Mouse (Mus musculus): Measurements from ENCODE around the gene Paqr7.
"Not testable (repeated sequence)": the region's sequence is repeated elsewhere in the genome, so short reads cannot be mapped to it uniquely, and the experiment has no call there.

Paqr7 gene

DNA sequence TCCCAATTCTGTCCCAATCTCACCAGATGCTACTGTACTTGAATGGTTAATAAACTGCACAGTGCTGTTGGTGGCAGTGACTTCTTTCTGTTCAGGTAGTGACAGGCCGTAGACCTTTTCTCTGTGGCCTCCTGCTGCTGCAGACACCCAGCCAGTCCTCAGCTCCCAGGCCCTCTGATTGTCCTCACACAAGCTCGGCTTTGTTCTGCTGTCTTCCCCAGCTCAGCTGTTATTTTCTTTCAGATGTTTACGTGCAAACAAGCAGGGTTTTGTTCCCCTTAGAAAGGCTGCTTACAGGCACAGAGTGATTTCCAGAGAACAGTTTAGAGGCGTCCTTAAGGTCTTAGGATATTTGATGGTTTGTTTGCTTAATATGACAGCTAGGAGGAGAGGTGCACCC is 22.7 kb upstream of the Paqr7 start:
- DNase-seq (ENCODE audit: low spot score): no peak

DNA sequence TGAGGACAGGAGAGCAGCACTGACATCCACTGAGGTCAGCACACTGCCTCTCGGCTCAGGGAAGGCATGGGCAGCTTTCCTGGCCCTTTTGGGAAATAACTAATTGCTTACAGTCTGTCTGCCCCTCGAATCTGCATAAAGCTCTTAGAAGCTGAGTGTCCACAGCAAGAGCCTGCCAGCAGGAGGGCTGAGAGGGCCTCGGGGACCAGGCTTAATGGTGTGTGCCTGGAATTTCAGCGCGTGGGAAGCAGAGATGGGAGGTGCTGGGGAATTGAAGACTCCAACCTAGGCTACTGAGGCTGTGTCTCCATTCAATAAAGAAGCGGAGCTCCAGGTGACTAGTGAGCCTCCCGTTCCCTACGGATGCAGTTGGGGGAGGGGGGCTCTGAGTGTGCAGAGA is 22.3 kb upstream of the Paqr7 start:
- DNase-seq (ENCODE audit: low spot score): no peak

DNA sequence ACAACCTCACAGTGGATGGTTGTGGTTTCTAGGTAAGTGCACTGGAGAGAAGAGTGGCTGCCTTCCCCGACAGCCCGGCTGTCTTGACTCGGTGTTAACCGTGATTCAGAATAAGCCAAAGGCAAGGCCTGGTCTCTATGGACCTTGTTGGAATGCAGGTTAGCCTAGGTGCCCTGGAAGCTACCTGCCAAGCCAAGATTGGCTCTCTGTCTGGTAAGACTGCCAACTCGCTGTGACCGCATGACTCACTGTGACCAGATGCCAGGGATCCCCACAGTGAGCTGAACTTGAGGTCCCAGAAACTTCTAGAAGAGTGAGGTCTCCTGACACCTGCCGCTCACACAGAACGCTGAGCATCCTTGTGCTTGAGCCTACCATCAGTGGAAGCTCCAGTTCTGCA is 19.6 kb upstream of the Paqr7 start:
- no peak for DNase-seq (ENCODE audit: low spot score)

DNA sequence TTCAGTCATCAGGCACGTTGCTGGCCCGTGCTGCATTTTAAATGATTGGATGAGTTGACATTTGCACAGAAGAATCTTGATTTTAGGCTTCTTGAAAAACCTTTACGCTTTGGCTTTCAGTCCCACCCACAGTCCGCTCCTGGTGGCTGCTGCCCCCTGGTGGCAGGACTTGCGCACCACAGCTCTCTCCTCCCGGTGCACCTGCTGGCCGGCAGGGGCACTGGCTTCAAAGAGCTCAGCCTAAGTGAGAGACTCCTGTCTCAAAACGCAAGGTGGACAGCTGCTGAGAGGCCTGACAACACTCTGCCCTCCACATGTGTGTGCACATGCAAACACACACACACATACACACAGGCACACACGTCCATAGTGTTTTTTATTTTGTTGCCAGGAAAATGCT is 18.5 kb upstream of the Paqr7 start:
- DNase-seq (ENCODE audit: low spot score): peak; percentile 93

DNA sequence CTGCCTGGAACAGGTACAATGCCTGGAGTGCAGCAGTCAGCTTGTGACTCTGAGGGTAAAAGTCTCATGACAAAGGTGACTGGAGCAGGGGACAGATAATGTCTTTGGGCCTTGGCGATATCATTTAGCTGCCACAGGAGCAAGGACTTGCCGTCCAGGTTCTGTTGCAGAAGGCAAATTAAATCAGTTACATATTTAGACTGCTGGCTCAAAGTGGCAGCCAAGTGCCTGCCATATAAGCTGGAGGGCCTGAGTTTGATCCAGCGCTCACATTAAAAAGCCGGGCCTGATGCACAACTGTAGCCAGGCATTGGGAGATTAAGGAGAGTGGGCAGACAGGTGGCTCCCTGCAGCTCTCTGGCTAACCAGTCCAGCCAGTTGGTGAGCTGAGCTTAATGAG is 16.7 kb upstream of the Paqr7 start:
- DNase-seq (ENCODE audit: low spot score): no peak

DNA sequence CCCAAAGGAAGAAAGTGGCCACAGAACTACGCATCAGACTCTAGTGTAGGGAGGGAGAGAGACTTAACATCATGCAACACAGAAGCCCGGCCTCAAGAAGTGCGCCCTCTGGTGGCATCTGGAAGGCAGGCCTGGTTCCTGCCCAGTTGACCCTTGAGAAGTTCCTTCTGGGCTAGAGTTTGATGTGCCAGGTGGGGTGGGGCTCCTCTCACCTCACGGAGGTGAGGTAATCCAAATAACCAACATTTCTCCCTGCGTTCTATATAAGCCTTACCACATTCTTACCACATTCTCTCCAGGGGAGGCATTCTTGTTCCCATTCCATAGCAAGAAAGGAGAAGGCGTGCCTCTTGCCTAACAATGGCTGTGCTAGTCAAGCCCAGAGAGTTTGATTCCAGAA is 15.6 kb upstream of the Paqr7 start:
- DNase-seq (ENCODE audit: low spot score): peak; percentile 77

DNA sequence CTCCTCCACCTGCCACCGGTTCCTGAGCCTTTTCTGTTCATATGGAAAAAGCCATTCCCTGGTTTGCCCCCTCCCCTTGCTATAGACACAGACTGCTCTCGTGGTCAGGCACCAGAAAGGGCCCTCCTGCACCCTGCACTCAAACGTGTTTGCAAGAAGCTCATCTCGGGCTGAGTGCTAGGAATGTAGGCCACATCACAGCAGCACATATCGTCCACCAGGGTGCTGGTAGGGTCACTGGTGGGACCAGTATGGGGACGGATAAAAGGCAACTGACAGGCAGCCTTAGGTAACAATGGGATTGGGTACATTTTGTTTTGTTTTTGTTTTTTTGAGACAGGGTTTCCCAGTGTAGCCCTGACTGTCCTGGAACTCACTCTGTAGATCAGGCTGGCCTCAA is 15.2 kb upstream of the Paqr7 start:
- DNase-seq (ENCODE audit: low spot score): no peak

DNA sequence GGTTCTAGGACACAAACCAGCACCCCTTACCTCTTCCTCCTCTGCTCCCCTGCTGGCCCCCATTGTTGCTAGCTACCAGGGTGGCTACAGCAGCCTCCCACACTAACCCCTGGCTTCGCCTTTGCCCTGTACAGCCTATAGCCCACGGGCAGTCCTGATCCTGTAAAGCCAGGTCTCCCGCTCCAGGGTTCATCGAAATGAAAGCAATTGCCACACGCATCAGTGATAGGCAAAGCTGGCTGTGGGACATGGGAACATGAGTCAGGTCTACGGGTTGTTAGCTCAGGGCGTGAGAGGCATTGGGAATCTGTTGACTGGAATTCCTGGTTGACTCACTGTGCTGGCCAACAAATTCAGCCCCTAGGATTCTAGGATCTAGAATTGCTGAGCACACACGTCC is 14.1 kb upstream of the Paqr7 start:
- DNase-seq (ENCODE audit: low spot score): peak; percentile 28

DNA sequence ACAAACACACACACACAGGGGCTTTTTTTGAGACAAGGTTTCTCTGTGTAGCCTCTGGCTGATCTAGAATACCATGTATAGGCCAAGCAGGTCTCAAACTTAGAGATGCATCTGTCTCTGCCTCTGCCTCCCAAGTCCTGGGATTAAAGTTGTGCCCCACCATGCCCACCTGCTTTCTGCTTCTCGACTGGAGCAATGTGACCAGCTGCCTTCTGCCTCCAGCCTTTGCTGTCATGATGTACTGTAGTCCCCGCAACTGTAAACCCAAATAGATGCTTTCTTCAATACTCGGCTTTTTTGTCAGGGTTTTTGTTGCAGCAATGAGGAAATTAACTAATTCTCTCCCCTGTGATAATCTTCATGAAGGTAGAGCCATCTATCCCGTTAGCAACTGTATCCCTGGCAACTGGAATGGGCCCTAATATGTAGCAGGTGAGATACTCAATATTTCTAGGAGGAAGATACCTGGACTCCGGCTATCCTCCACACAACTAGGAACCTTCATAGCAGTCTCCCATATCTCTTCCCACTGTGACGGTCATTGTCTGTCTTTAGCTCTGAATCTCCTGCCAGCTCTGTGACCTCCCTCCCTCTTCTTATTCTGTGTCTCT is 13.3 kb upstream of the Paqr7 start:
- no peak for DNase-seq (ENCODE audit: low spot score)

DNA sequence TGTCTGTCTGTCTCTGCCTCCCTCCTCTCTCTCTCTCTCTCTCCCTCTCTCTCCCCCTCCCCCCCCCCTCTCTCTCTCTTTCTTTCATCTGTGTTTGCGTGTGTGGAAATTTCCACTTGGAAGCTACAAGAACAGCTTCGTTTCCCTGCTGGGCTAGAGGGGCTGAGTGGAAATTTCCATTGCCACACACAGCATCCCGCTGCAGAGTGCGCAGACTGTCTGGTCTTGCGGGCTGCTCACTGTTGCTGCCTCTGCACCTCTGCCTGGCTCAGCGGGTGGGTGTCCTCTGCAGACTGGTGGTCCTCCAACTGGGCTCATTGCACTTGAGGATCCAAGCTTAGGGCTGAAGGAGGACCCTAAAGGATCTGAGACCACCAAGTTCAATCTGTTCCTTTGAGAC is 12.8 kb upstream of the Paqr7 start:
- DNase-seq (ENCODE audit: low spot score): peak; percentile 48

DNA sequence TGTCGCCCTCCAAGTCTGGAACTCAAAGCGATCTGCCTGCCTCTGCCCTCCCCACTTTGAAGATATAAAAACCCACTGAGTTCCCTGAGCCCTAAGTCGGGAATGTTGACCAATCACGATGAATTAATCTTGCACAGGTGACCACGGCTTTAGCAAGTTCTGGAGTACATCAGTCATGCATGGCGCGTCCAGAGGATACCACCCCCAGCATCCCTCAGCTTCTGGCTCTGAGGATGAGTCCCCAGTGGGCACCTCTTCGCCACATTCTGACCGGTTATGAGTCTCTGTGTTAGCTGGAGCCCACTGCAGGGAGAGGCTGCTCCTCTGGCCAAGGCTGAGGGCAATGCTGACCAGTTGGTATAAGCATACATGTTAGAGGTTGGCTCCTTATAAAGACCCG is 12.3 kb upstream of the Paqr7 start:
- DNase-seq (ENCODE audit: low spot score): no peak

DNA sequence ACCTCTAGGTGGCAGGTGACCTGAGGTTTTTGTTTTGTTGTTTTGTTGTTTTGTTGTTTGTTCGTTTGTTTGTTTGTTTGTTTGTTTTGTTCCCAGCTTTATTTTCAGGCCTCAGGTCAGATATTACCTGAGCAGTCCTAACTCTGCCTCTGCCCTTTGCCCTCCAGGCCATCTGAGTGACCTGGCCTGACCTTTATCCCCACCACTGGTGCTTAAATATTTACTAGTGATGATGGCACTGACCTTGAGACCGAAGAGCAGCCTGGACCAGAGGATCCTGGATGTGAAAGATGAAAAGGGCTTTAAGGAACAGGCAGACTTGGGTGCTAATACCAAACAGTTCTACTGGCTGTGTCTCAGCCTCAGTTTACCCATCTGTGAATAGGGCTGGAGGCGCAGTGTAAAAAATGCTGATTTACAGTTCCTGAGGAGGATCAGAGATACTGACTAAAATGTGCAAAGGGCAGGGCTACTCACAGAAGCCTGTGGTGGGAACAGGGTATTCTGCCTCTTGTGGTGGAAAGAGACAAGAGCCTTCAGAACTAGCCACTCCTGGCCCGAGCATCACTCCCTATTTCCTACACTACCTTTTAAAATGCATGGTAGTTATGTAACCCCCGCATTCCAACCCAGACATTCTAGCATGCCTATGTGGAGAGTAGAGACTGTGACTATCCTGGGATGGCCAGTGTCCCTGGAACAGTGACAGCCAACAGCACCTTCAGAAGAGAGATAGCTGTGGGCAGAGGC is 11.2 kb upstream of the Paqr7 start:
- no peak for DNase-seq (ENCODE audit: low spot score)

DNA sequence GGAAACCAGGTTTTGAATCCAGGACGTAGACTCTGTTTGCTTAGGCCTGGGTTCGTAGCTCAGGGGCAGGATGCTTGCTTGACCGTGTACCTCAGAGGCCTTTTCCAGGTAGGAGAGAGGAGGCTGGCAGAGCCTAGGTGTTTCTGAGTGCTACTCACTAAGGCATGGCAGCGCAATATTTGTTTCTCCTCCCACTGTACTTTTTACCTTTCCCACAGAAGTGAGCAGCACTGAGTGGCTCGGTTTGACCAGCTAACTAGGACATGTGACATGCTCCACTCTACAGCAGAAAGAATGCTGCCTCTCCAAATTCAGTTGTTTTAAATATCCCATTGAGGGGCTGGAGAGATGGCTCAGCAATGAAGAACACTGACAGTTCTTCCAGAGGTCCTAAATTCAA is 8.3 kb upstream of the Paqr7 start:
- DNase-seq (ENCODE audit: low spot score): no peak

DNA sequence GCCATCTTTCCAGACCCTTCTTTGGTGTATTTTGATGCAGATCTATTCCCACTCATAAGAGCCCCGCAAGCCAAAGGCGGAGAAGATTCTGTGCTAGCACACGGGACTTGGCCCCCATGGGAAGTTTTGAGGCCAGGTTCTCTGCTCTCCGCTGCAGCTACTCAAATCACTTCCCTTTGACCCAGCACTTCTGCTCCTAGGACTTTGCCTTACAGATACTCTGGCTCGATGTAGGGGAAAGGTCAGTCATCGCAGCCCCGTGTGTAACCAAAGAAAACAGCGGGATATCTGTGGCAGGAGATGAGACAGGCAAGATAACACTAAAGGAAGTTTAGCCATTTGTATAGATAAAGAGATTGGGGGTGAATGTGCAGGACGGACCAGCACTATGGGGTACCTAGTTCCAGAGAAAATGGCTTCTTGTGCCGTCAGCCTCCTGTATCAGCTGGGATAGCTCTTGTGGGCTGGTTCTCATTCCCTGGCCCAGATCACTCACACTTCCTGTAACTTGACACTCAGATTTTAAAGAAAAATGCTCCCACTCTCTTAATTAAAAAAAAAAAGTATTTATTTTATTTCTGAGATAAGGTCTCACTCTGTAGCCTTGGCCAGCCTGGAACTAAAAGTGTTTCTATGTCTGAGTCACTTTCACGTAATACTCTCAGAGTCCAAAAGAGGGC is 6.4 kb upstream of the Paqr7 start:
- no peak for DNase-seq (ENCODE audit: low spot score)

DNA sequence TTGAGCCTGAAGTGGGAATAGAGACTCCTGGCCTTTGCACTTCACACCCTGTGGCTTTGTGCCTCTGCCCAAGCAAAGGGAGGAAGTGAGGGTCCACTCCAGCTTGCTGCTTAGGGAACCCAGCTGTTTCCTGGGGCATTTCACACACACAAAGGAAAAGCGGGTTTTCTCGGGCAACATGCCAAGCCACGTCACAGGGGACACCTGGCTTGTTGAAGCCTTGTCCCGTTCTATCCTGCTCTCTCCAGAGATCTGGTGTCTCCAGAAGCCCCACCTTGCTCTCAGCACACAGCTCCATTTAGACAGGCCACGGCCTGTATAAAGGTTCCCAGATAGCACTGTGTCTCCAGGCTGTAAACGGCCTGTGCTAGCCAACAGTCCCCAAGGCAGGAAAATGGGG is 4.8 kb upstream of the Paqr7 start:
- DNase-seq (ENCODE audit: low spot score): no peak

DNA sequence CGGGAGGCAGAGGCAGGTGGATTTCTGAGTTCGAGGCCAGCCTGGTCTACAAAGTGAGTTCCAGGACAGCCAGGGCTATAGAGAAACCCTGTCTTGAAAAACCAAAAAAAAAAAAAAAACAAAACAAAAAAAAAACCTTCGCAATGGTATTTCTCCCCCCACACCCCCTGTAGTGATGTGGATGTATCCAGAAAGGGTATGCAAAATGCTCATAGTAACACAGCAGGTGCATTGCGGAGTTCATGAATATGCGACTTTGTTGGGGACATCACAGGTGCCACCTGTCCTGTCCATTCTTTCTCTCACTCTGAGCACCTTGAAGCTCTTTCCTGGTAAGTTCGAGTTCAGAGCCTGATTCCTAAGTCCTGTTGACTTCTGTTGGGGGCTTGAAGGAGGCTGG is 2.3 kb upstream of the Paqr7 start:
- not testable (repeated sequence) for DNase-seq (ENCODE audit: low spot score)

DNA sequence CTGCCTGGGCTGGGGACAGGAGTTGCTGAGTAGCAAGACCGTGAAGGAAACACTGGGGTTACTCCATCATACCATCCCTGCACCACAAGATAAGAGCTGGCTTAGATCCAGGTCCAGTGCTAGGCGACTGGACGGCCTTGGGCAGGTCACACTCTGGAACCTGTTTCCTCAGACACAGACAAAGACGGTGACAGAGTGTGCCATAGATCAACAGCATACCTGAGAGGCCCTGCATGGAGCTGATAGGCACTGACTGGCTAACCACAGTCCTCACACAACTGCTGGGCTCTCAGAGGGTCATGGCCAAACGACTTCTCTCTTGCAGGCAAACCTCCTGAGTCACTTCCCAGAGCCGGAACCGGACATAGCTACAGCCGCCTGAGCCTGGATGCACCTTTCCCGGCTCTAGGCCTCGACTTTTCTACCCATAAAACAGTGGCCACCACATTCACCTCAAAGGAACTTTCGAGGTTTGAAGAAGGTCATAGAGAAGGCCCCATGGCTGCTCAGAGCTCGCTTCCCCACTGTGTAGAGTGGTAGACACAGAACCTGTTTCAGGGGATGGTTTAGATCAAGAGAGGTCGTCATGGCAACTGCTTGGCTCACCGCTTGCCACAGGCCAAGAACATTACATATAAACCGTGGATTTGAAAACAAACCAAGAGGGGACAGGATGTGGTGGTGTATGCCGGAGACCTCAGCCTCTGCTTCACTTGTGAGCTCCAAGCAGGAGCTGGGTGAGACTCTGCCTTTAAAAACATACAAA is 1.5 kb upstream of the Paqr7 start:
- peak; percentile 42 for DNase-seq (ENCODE audit: low spot score)

DNA sequence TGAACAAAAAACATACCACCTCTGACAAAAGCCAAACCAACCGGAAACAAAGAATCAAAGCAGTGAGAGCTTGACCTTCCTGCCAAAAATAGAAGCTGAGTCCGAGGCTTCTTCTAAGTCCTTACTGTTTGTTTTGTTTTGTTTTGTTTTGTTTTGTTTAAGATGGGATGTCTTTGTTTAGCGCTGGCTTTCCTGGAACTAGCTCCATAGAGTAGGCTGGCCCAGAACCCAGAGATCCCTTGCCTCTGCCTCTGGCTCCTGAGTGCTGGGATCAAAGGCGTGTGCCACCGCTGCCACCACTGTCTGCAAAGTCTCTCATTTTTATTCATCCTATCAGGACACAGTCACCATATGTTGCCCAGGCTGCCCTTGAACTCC is 962 bp upstream of the Paqr7 start:
- no peak for DNase-seq (ENCODE audit: low spot score)

DNA sequence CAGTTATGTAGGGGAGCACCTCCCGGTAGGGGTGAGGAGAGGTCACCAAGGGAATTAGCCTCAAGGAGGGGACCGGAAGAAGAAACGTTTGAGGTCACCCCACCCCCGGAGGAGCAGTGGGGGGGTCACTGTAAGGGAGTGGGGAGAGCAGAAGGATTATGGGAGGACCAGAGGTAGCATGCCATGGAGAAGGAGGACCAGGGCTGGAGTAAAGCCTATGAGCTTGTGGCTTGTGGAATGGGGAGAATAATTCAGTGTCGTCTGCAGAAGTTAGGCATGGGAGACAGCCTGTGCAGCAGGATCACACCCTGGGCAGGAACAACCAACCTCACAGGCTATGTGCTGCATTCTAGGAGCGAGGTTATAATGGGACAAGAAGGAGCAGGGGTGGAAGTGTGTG is 726 bp downstream of the Paqr7 start:
- DNase-seq (ENCODE audit: low spot score): peak; percentile 36

DNA sequence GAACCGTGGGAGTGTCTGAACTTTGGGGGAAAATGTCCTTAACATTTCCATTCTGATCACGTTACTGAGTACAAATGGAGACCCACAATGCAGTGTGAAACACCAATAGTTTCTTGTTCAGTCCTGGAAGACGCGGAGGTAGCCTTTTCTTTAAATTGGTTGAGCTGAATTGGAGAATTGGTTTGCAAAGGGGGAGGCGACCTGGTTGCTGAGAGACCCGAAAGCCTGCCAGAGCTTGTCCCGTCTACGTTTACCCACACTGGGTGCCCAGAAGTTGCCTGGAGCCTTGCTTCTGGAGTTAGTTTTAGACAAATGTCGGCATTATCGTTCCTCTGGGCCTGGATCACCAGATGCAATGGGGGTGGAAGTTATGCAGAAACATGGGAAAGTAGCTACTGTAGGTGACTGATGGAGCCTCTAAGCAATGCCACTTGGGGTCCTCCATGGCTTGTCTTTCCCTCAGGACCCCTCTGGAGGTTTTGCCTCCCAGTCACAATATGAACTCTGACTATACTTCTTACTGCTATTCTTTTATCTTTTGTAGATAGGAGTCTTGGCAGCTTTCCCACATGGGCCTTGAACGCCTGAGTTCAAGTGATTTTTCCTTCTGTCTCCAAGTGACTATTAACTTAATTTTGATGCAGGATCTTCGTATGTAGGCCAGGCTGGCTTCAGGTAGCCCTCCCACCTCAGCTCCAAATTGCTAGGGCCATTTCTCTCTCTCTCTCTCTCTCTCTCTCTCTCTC is 1.7 kb downstream of the Paqr7 start:
- no peak for DNase-seq (ENCODE audit: low spot score)

DNA sequence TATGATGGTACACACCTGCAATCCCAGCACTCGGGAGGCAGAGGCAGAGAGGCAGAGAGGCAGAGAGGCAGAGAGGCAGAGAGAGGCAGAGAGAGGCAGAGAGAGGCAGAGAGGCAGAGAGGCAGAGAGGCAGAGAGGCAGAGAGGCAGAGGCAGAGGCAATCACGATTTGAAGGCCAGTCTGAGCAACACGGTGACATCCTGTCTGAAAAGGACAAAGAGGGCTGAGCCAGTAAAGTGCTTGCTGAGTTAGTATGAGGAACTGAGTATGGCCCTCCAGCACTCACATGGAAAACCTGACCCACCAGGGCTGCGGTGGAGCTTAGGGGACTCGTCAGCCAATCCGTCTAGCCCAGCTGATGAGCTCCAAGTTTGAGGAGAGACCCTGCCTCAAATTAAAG is 2.5 kb downstream of the Paqr7 start:
- DNase-seq (ENCODE audit: low spot score): not testable (repeated sequence)

DNA sequence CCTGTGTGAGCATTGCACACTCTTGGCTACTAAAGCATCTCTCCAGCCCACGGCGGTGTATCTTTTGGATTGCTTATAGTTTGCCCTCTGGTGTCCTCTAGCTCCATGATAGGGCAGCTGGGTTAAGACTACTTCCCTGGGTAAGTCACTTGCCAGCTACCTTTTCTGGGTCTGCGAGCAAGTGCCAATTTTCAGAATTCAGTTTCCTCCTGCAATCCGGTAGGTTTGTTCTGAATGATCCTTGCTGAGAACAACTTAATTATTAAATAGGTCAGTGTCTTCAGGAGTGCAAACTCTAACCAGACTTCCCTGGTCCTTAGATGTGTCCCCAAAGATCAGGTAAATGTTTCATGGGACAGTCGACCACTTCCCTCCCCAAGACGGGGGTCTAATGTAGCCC is 4.6 kb downstream of the Paqr7 start:
- DNase-seq (ENCODE audit: low spot score): no peak

Measured in MN1 (cell line).